ENCODE assay signal across 20 mouse cellular contexts in the genomic region with DNA sequence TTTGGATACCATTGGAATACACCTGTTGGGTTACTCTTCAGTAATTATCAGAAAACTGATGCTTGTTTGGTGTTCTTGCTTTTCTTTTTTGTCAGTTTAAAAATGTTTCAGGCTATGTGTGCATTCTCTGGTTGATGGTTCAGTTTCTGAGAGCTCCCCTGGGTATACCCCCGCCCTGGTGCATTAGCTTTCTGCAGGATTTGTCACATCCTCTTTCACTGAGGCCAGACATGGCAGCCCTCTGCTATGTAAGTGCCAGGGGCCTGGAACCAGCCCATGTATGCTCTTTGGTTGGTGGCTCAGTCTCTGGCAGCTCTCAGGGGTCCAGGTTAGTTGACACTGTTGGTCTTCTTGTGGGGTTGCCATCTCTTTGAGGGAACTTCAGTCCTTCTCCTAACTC.
"Had no signal": no experiment of that assay in that cellular context is flagged by ENCODE, and none has a peak within 500 bp of the region (broad histone marks: within the 10 kb centered on the region; RNA-seq: fewer than 3 reads in every experiment).

No protein-coding gene starts in this region.

- H3K36me3 ChIP-seq: liver, embryonic 15.5 days; lung, embryonic 15.5 days; midbrain, embryonic 13.5 days; midbrain, embryonic 15.5 days; neural tube, embryonic 12.5 days had no signal

- H3K4me1 ChIP-seq: liver, embryonic 15.5 days; midbrain, embryonic 13.5 days; midbrain, embryonic 15.5 days; neural tube, embryonic 12.5 days had no signal

- H3K4me2 ChIP-seq: liver, embryonic 15.5 days; lung, embryonic 15.5 days; midbrain, embryonic 11.5 days; midbrain, embryonic 13.5 days; midbrain, embryonic 15.5 days; neural tube, embryonic 12.5 days had no signal

- H3K27me3 ChIP-seq: liver, embryonic 15.5 days; lung, embryonic 15.5 days; megakaryocyte, embryonic 14.5 days; midbrain, embryonic 13.5 days; midbrain, embryonic 15.5 days; neural tube, embryonic 12.5 days had no signal

- DNase-seq: liver, postnatal 0 days; lung, adult 2 months; lung, postnatal 14 days; lung, postnatal 36 days; retina, postnatal 1 day; right cerebral cortex, adult 18-20 months; right cerebral cortex, postnatal 25 days; right cerebral cortex, postnatal 4 days; thymus, adult 18-20 months; thymus, postnatal 14 days; thymus, postnatal 36 days had no signal

- H3K9me3 ChIP-seq: liver, embryonic 15.5 days; lung, embryonic 15.5 days; midbrain, embryonic 13.5 days; midbrain, embryonic 15.5 days; neural tube, embryonic 12.5 days had no signal

- H3K27ac ChIP-seq: liver, embryonic 15.5 days; lung, embryonic 15.5 days; macrophage; midbrain, embryonic 13.5 days; midbrain, embryonic 15.5 days; neural tube, embryonic 12.5 days had no signal

- H3K9ac ChIP-seq: liver, embryonic 15.5 days; liver, postnatal 0 days; lung, embryonic 15.5 days; midbrain, embryonic 13.5 days; midbrain, embryonic 15.5 days; neural tube, embryonic 12.5 days had no signal

- H3K4me3 ChIP-seq: liver, embryonic 15.5 days; lung, embryonic 15.5 days; megakaryocyte, embryonic 14.5 days; midbrain, embryonic 13.5 days; midbrain, embryonic 15.5 days; neural tube, embryonic 12.5 days had no signal

- ATAC-seq: liver, postnatal 0 days; lung, postnatal 0 days; midbrain, embryonic 13.5 days; midbrain, embryonic 15.5 days had no signal
